In the genomic region with DNA sequence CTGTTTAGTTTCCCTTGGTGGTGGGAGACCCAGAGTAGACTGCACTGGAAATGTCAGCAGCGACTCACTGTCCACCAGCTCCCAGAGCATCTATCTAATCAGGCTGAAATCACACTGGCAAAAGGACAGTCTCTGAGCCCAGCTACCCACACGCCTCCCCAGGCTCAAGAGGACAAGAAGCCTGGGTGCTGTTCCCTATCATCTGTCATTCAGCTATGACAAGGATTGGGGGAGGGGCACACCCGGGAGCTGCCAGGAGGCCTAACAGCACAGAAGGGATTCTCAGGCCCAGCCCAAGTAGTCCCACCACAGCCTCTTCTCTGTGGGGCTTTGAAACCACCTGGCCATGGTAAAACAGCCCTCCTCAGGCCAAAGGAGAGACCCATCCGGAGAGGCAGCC, we compare ENCODE assay signal across 10 mouse cellular contexts. TPM values are rescaled to one million over a fixed set of nuclear protein-coding genes. Genes with fewer than 3 reads are reported as not detected.
DNase-seq lines count a peak whose midpoint lies in the region; ATAC-seq lines count a peak whose summit lies in the region.
"Had no signal": no experiment of that assay in that cellular context is flagged by ENCODE, and none has a peak within 500 bp of the region (broad histone marks: within the 10 kb centered on the region; RNA-seq: fewer than 3 reads in every experiment).

No protein-coding gene starts in this region.

- no peak overlapping the region for H3K9ac ChIP-seq in kidney, embryonic 14.5 days (ENCODE audit: low read depth, low read length)

- no peak overlapping the region for H3K4me3 ChIP-seq in kidney, embryonic 14.5 days (ENCODE audit: low read length)
- H3K4me3 ChIP-seq in limb, embryonic 10.5 days, result no peak overlapping the region
- H3K4me3 ChIP-seq: limb, embryonic 13.5 days had no signal

- no peaks in the 10 kb centered on the region for H3K9me3 ChIP-seq in kidney, embryonic 14.5 days (ENCODE audit: control insufficient read depth, low read length)
- H3K9me3 ChIP-seq in limb, embryonic 10.5 days (replicated peaks), result no peaks in the 10 kb centered on the region

- H3K4me1 ChIP-seq in kidney, embryonic 14.5 days (ENCODE audit: control insufficient read depth, insufficient read depth, low read length), result peaks cover 30% of the 10 kb centered on the region
- peaks cover 63% of the 10 kb centered on the region for H3K4me1 ChIP-seq in limb, embryonic 10.5 days

- H3K36me3 ChIP-seq in kidney, embryonic 14.5 days (ENCODE audit: control insufficient read depth, insufficient read depth, low read length), result no peaks in the 10 kb centered on the region
- peaks cover 15% of the 10 kb centered on the region for H3K36me3 ChIP-seq in limb, embryonic 10.5 days

- no peak overlapping the region for H3K27ac ChIP-seq in kidney, embryonic 14.5 days (ENCODE audit: low read depth, low read length)
- peak overlapping the region; percentile 39 for H3K27ac ChIP-seq in limb, embryonic 10.5 days
- H3K27ac ChIP-seq: limb, embryonic 13.5 days had no signal

- H3K4me2 ChIP-seq in kidney, embryonic 14.5 days (replicated peaks; ENCODE audit: low read depth, low read length), result no peak overlapping the region
- H3K4me2 ChIP-seq: limb, embryonic 13.5 days had no signal

- no peak for ATAC-seq in kidney, embryonic 14.5 days (ENCODE audit: low FRiP score, low TSS enrichment)

- H3K27me3 ChIP-seq in kidney, embryonic 14.5 days (ENCODE audit: control insufficient read depth, insufficient read depth, low read length), result no peaks in the 10 kb centered on the region
- no peaks in the 10 kb centered on the region for H3K27me3 ChIP-seq in limb, embryonic 10.5 days (ENCODE audit: low read depth, poor library complexity, severe bottlenecking)
- H3K27me3 ChIP-seq: limb, embryonic 13.5 days had no signal

- WGBS in kidney, embryonic 14.5 days, result 40% methylated on average over 4 of the region's 4 CpGs
- 49% methylated on average over 4 of the region's 4 CpGs for WGBS in limb, embryonic 10.5 days

- peak; percentile 63 to 76 for DNase-seq in adrenal gland, adult (ENCODE audit: inconsistent age in 2 of 2, low spot score in 1 of 2)
- no peak for DNase-seq in adrenal gland, adult 18-20 months (ENCODE audit: low spot score in 2 of 2)
- DNase-seq in kidney, adult 11 months, result peak; percentile 30
- peak; percentile 30 for DNase-seq in ZHBTc4 (ENCODE audit: low read depth, low spot score)
- no peak for DNase-seq in limb, embryonic 10.5 days (ENCODE audit: low spot score)
- no peak for DNase-seq in retina, postnatal 1 day
- no peak for DNase-seq in urinary bladder, postnatal 36 days (ENCODE audit: low spot score in 2 of 2)
- DNase-seq: cerebellum, postnatal 36 days had no signal

RNA-seq across cellular contexts. Expression of a gene that starts 36.1 kb away (rescaled TPM):
- 10 to 100 TPM; 24.5 to 25.2 TPM for total RNA-seq in adrenal gland, adult 18-20 months (2021)
- polyA plus RNA-seq in kidney, embryonic 14.5 days (2014; fragmentation: Nextera tagmentation; extraction: Ambion mirVana), result 6.3 and 8.2 TPM in 2 replicates
- 9.2 and 9.6 TPM in 2 replicates for polyA plus RNA-seq in limb, embryonic 10.5 days (2016; fragmentation: Nextera tagmentation; extraction: Ambion mirVana)

RNA-seq across cellular contexts. Expression of a gene that starts 51.3 kb away (rescaled TPM):
- 1 to 10 TPM; 6.5 to 8.2 TPM for total RNA-seq in adrenal gland, adult 18-20 months (2021)
- 10.4 and 12.0 TPM in 2 replicates for polyA plus RNA-seq in kidney, embryonic 14.5 days (2014; fragmentation: Nextera tagmentation; extraction: Ambion mirVana)
- 5.2 and 7.6 TPM in 2 replicates for polyA plus RNA-seq in limb, embryonic 10.5 days (2016; fragmentation: Nextera tagmentation; extraction: Ambion mirVana)

Comparison
In these comparisons a context has a peak if more than half of its experiments do, and no peak if none do; other contexts are left out.
1. DNase-seq: peak in adrenal gland, adult (2 of 2), kidney, adult 11 months (single experiment) and ZHBTc4 (single experiment); none in adrenal gland, adult 18-20 months (0 of 2), limb, embryonic 10.5 days (single experiment), retina, postnatal 1 day (single experiment) and urinary bladder, postnatal 36 days (0 of 2).